Mouse (Mus musculus) kidney, adult 2 months (tissue): ENCODE measurements at regions not wholly inside any gene's neighbourhood (a gene's known extent, or its start where the extent isn't known, plus 50 kb on each side); places are given as distances from the start of the nearest gene placed in this dataset.

ENCODE experiments used
- DNase-seq: peaks from one replicate; pipeline ENCODE4 v3.0.0; 2021
- H3K27ac ChIP-seq: fragments of 200-500 bp; 2 replicates; pipeline ENCODE4 v1.5.1; 2012; ENCODE audit warnings: low read depth, low read length, control low read depth, inconsistent platforms; ENCODE audit not compliant: insufficient read depth
- H3K27me3 ChIP-seq: fragments of 200-500 bp; replicated peaks from 2 replicates; pipeline ENCODE4 v1.6.1; 2012; ENCODE audit warnings: mild to moderate bottlenecking, moderate library complexity, low read length, inconsistent platforms; ENCODE audit not compliant: control insufficient read depth, insufficient read depth
- H3K36me3 ChIP-seq: fragments of 200-500 bp; 2 replicates; pipeline ENCODE4 v1.6.1; 2012; ENCODE audit warnings: mild to moderate bottlenecking, moderate library complexity, low read length, inconsistent platforms; ENCODE audit not compliant: control insufficient read depth, insufficient read depth
- H3K4me1 ChIP-seq: fragments of 200-500 bp; 2 replicates; pipeline ENCODE4 v1.6.1; 2011; ENCODE audit warnings: low read length; ENCODE audit not compliant: control insufficient read depth, insufficient read depth
- H3K4me3 ChIP-seq: fragments of 200-500 bp; 2 replicates; pipeline ENCODE4 v1.5.1; 2011; ENCODE audit warnings: mild to moderate bottlenecking, low read depth, low read length, control low read depth; ENCODE audit not compliant: insufficient read depth
- CTCF ChIP-seq: fragments of 200-500 bp; conservative IDR thresholded peaks from 2 replicates; pipeline ENCODE4 v1.5.1; 2011; ENCODE audit warnings: low read depth, mild to moderate bottlenecking, control low read depth, low read length, moderate library complexity, mixed read lengths; ENCODE audit not compliant: insufficient read depth, insufficient read length
- POLR2A ChIP-seq: fragments of 200-500 bp; IDR thresholded peaks from one replicate; pipeline ENCODE4 v1.6.1; 2011; ENCODE audit warnings: low read depth, low read length, control low read depth
- WGBS: fragments of 180-500 bp; shearing (Covaris S2); methylation state at CpG from one replicate; pipeline ENCODE4 v1.1.7; 2018; 5-methylcytosine and 5-hydroxymethylcytosine counted together

- WGBS, result 73% methylated on average over 2 of the region's 2 CpGs
- Histone ChIP-seq H3K27me3 (no peaks in the 10 kb centered on the region), H3K27ac (no peak overlapping the region), H3K36me3 (no peaks in the 10 kb centered on the region), H3K4me3 (no peak overlapping the region), H3K4me1 (no peaks in the 10 kb centered on the region)
- no peak for TF ChIP-seq CTCF
- no peak for TF ChIP-seq POLR2A
- DNase-seq, result no peak
Measured at GRCm38 (mm10) chr1:143132806-143133205, 507.7 kb upstream of the B3galt2 start.

GRCm38 (mm10) chr1:143145111-143145984, 495.1 kb upstream of the B3galt2 start:
- H3K4me1 ChIP-seq, result no peaks in the 10 kb centered on the region
- DNase-seq, result no peak
- no peak overlapping the region for H3K27ac ChIP-seq
- no peak overlapping the region for H3K4me3 ChIP-seq
- no peaks in the 10 kb centered on the region for H3K27me3 ChIP-seq
- 59% methylated on average over 4 of the region's 4 CpGs for WGBS
- no peak for TF ChIP-seq POLR2A
- TF ChIP-seq CTCF, result no peak
- H3K36me3 ChIP-seq, result no peaks in the 10 kb centered on the region

- WGBS, result 72% methylated on average over 9 of the region's 9 CpGs
- Histone ChIP-seq H3K4me1 (no peaks in the 10 kb centered on the region), H3K36me3 (no peaks in the 10 kb centered on the region), H3K4me3 (no peak overlapping the region), H3K27me3 (no peaks in the 10 kb centered on the region; the same call in 1 of the 2 replicates), H3K27ac (no peak overlapping the region)
- TF ChIP-seq CTCF, result no peak
- no peak for TF ChIP-seq POLR2A
- no peak for DNase-seq
Measured at GRCm38 (mm10) chr1:143171286-143171685, 469.2 kb upstream of the B3galt2 start.

- WGBS, result 81% methylated on average over 2 of the region's 2 CpGs
- no peak overlapping the region for H3K27ac ChIP-seq
- TF ChIP-seq POLR2A, result no peak
- TF ChIP-seq CTCF, result no peak
- no peaks in the 10 kb centered on the region for H3K4me1 ChIP-seq
- no peaks in the 10 kb centered on the region for H3K36me3 ChIP-seq
- H3K27me3 ChIP-seq, result no peaks in the 10 kb centered on the region; the same call in 1 of the 2 replicates
- no peak overlapping the region for H3K4me3 ChIP-seq
- no peak for DNase-seq
Measured at GRCm38 (mm10) chr1:143173836-143174235, 466.6 kb upstream of the B3galt2 start.

GRCm38 (mm10) chr1:143192167-143192793, 448.2 kb upstream of the B3galt2 start:
- H3K27ac ChIP-seq, result no peak overlapping the region
- no peaks in the 10 kb centered on the region for H3K36me3 ChIP-seq
- 78% methylated on average over 3 of the region's 3 CpGs for WGBS
- H3K4me3 ChIP-seq, result no peak overlapping the region
- TF ChIP-seq CTCF, result no peak
- no peak for TF ChIP-seq POLR2A
- no peaks in the 10 kb centered on the region for H3K4me1 ChIP-seq
- H3K27me3 ChIP-seq, result no peaks in the 10 kb centered on the region
- DNase-seq, result no peak

- DNase-seq, result no peak
- TF ChIP-seq POLR2A (no peak), CTCF (no peak)
- WGBS, result 74% methylated on average over 4 of the region's 4 CpGs
- Histone ChIP-seq H3K36me3 (no peaks in the 10 kb centered on the region), H3K4me1 (no peaks in the 10 kb centered on the region), H3K4me3 (no peak overlapping the region), H3K27me3 (no peaks in the 10 kb centered on the region), H3K27ac (no peak overlapping the region)
Measured at GRCm38 (mm10) chr1:143200213-143200889, 440.1 kb upstream of the B3galt2 start.

- H3K4me1 ChIP-seq, result no peaks in the 10 kb centered on the region
- no peaks in the 10 kb centered on the region for H3K36me3 ChIP-seq
- no peak overlapping the region for H3K4me3 ChIP-seq
- DNase-seq, result no peak
- 81% methylated on average over 5 of the region's 5 CpGs for WGBS
- H3K27ac ChIP-seq, result no peak overlapping the region
- no peaks in the 10 kb centered on the region for H3K27me3 ChIP-seq
- no peak for TF ChIP-seq CTCF
- no peak for TF ChIP-seq POLR2A
Measured at GRCm38 (mm10) chr1:143200971-143201370, 439.5 kb upstream of the B3galt2 start.
